Mouse (Mus musculus) embryonic facial prominence, embryonic 14.5 days (tissue): Measurements from ENCODE around the gene Npnt. TPM values are rescaled to one million over a fixed set of nuclear protein-coding genes. Genes with fewer than 3 reads are reported as not detected.

ENCODE experiments used
- ATAC-seq: fragments of 200-750 bp; cut with Nextera tagmentation; 2 replicates; pipeline ENCODE4 v1.8.0; 2017; ENCODE audit warnings: low read depth, moderate number of reproducible peaks, moderate TSS enrichment
- DNase-seq: peaks from one replicate; pipeline ENCODE4 v3.0.0-alpha.2; 2015; ENCODE audit warnings: low spot score
- H3K27ac ChIP-seq: fragments of 300-500 bp; sonication (generic); replicated peaks from 2 replicates; pipeline ENCODE4 v1.5.1; 2014; ENCODE audit warnings: low read depth, mild to moderate bottlenecking, low read length, moderate library complexity
- H3K27me3 ChIP-seq: fragments of 300-500 bp; sonication (generic); replicated peaks from 2 replicates; pipeline ENCODE4 v1.6.1; 2014; ENCODE audit warnings: low read length; ENCODE audit not compliant: control insufficient read depth, insufficient read depth
- H3K36me3 ChIP-seq: fragments of 300-500 bp; sonication (generic); 2 replicates; pipeline ENCODE4 v1.6.1; 2014; ENCODE audit warnings: low read length, mixed read lengths; ENCODE audit not compliant: control insufficient read depth, insufficient read depth
- H3K4me1 ChIP-seq: fragments of 300-500 bp; sonication (generic); 2 replicates; pipeline ENCODE4 v1.6.1; 2014; ENCODE audit warnings: antibody characterized with exemption, low read length; ENCODE audit not compliant: control insufficient read depth, insufficient read depth
- H3K4me2 ChIP-seq: fragments of 300-500 bp; sonication (generic); 2 replicates; pipeline ENCODE4 v1.6.1; 2014; ENCODE audit warnings: low read depth, mild to moderate bottlenecking, low read length, moderate library complexity, mixed read lengths
- H3K4me3 ChIP-seq: fragments of 300-500 bp; sonication (generic); 2 replicates; pipeline ENCODE4 v1.5.1; 2014; ENCODE audit warnings: low read depth, mild to moderate bottlenecking, low read length
- H3K9ac ChIP-seq: fragments of 300-500 bp; sonication (generic); 2 replicates; pipeline ENCODE4 v1.6.1; 2014; ENCODE audit warnings: low read depth, mild to moderate bottlenecking, low read length, moderate library complexity, mixed read lengths
- H3K9me3 ChIP-seq: fragments of 300-500 bp; sonication (generic); 2 replicates; pipeline ENCODE4 v1.6.1; 2016; ENCODE audit warnings: low read length; ENCODE audit not compliant: control insufficient read depth
- WGBS: fragments of 180-500 bp; shearing (Covaris S2); extraction: QIAGEN DNeasy Blood & Tissue Kit; methylation state at CpG from one replicate; pipeline ENCODE4 v1.1.7; 2014; 5-methylcytosine and 5-hydroxymethylcytosine counted together
- polyA plus RNA-seq: library from polyadenylated mRNA; unstranded; fragments of >200 nt; fragmentation: Nextera tagmentation; extraction: Ambion mirVana; gene quantifications from 2 replicates; pipeline ENCODE4 v1.2.1, GENCODE M21; 2014

Gene Npnt
- polyA plus RNA-seq, 1 experiment from 2014 or later: 90.3 TPM

DNA sequence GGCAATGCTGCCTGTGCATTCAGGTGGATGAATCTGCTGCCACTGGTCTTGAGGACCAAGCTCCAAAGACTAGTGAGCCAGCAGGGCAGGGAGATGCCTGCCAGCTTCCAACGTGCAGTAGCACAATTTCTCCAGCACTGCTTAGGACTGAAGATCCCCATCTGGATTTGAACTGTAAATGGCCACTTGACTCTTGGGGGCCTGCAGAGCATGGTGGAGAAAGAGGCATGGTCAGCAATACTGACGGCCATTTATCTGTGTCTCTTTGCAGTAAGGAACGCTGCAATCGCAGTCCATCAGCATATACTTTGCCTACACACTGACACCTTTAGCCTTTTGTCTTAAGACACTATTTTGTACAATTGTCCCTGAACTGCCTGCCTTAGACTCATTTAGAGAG, 113.0 kb downstream of the Npnt start:
- ATAC-seq (no peak), DNase-seq (no peak)
- WGBS: 85% methylated on average over 4 of the region's 4 CpGs
- Histone ChIP-seq H3K4me1 (no peaks in the 10 kb centered on the region), H3K9ac (no peak overlapping the region), H3K27ac (no peak overlapping the region), H3K4me3 (no peak overlapping the region), H3K27me3 (no peaks in the 10 kb centered on the region), H3K4me2 (no peak overlapping the region), H3K9me3 (no peaks in the 10 kb centered on the region), H3K36me3 (peaks cover 42% of the 10 kb centered on the region)

DNA sequence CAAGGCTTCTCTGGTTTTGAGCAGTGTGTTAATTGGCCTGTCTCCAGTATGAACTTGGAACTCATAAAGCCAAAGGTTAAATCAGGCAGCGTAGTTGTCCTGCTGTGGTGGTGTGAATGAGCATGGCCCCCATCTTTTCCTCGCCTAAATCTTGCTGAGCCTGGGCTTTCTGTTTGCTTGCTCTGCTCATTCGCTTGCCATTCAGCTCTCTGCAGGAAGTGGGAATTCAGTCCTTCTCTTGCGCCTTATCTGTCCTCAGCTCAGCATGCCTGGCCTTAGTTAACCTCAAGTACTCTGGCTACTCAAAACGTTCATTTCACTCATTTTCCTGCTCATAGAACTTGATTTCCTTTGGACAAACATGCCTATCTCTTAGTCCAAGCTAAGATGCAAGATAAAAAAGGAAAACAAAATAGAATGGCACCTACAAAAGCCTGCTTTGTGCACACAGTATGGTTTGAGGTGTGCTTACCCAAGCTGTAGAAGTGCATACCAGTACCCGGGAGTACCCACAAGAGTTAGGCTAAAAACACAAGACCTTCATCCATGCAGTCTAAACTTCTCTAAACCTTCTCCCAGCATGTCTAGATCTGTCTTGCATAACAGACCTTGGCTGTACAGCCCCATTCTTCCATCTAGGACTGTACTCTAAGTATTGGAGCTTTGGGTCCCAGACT, 114.8 kb downstream of the Npnt start:
- peaks cover 37% of the 10 kb centered on the region for H3K36me3 ChIP-seq
- no peak overlapping the region for H3K27ac ChIP-seq
- DNase-seq: no peak

More for the DNA sequence above, 114.8 kb downstream of the Npnt start:
- Histone ChIP-seq H3K9ac (no peak overlapping the region), H3K27me3 (no peaks in the 10 kb centered on the region), H3K4me1 (no peaks in the 10 kb centered on the region), H3K4me3 (no peak overlapping the region), H3K4me2 (no peak overlapping the region), H3K9me3 (no peaks in the 10 kb centered on the region)
- ATAC-seq: no peak
- WGBS: 79% methylated on average over 6 of the region's 6 CpGs

Other genes with a start within 250 kb of the Npnt start
- 19.5 and 21.9 TPM in 2 replicates for gene Ints12, start 141.5 kb upstream of the Npnt start, polyA plus RNA-seq
- 6.5 and 7.2 TPM in 2 replicates for gene Gstcd, start 141.7 kb upstream of the Npnt start, polyA plus RNA-seq